Mouse (Mus musculus): Measurements from ENCODE around the gene Tmtc1.

Tmtc1 gene

GRCm38 (mm10) chr6:148436441-148437001, 7.7 kb downstream of the Tmtc1 start:
- in situ Hi-C loops (cut with MseI, MboI) = loop anchor here in 1 of 2 experiments (25.0 kb wide), 1 partner anchor 251 kb away; no protein-coding TSS in a partner anchor

DNA sequence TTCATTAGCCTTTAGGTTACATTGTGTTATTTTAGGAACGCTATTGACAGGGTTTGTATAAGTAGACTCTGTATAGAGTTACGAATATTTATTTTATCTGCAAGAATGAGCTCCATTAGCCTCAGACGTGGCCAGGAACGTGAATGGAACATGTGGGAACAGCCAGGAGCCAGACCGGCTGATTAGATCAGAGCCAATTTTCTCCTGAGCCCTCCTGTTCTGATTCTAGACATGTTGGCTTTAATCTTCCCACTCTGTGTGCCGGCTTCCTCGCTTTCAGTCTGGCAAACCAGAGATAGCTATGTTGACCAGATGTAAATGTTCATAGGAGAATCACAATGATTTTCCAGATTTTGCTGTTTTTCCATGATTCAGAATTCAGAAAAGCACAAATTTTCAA, 22.6 kb downstream of the Tmtc1 start:
- in situ Hi-C loops (cut with MseI, MboI) = no loop called here

DNA sequence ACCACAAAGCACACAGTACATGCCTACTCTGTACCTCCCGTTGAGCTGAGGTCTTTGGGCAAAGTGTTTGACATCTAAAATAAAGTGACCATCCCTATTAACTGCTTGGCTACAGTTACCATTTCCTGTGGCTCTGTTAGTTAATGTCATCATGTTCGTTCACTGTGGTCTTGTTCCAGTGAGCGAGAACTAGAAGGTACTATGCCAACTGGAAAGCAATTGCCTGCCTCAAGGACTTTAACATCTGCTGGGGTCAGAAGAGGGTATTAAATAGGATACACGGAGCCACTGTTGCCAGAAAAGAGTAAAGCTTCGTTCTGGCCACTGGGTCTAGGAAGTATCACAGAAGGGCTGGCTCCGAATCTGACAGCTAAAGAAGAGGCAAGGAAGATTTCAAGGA, 23.8 kb downstream of the Tmtc1 start:
- in situ Hi-C loops (cut with MseI, MboI) = no loop called here

DNA sequence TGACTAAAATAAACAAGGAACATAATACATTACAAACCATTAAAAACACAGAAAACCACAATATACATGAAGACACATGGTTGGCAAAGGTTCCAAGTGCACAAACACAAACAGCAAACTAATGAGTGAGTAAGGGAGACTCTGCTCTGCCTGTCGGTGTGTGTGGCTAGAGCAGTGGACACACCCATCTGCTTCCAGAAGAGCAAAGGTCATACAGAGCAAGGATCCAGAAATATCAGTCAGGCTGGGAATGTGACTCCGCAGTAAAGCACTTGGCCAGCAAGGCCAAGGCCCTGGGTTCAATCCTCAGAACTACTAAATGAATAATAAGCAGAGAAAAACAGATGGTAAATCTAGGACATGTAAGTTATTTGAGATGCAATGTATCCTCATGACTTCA, 27.6 kb downstream of the Tmtc1 start:
- in situ Hi-C loops (cut with MseI, MboI) = no loop called here

- in situ Hi-C loops (cut with MseI, MboI) = no loop called here
Measured at GRCm38 (mm10) chr6:148413638-148414037, 30.6 kb downstream of the Tmtc1 start.

DNA sequence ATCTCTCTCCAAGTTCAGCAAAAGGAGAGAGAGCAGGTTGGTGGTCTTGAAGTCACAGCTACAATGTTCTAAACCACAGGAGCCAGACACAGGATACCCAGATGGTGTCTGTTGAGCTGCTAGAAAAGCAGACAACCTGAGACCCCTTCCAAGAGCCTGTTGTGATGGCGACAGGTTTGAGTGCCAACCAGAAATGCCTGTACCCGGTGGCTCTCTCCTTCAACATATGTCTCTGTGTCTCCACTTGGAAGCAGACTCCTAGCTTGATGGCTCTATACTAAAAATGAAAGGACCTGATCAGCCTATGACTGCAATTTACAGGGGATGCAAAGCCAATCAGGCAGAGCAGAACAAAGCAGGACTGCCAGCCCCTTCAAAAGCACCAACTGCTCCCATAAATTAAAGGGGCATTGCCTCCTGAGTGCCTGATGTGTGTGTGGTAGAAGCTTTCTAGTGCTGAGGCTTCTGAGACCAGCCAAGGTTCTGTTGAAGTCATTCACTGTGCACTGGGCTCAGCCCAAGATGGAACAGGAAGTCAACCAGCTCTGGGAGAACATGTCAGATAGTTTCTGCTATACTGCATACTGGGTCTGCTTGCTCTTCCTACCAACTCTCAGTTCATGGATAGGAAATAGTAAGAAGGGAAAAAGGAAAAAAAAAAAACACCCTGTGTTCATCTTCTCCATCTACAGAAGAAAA, 37.2 kb downstream of the Tmtc1 start:
- in situ Hi-C loops (cut with MseI, MboI) = no loop called here

DNA sequence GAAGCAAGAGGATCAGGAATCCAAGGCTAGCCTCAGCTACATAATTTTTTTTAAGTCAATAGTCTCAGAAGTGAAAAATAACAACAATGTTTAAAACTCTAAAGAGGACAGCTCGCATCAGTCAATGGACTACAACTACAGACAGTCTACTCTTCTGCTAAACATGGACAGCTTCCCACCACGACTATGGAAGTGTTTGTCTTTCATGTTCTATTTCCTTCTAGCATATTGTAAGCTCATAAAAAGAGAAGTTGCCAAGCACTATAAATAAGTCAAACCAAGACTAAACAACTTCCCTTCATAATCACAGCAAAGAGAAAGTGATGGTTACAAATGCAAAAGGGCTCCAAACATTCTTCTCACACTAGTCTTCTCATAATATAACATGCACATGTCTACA, 38.6 kb downstream of the Tmtc1 start:
- in situ Hi-C loops (cut with MseI, MboI) = no loop called here

DNA sequence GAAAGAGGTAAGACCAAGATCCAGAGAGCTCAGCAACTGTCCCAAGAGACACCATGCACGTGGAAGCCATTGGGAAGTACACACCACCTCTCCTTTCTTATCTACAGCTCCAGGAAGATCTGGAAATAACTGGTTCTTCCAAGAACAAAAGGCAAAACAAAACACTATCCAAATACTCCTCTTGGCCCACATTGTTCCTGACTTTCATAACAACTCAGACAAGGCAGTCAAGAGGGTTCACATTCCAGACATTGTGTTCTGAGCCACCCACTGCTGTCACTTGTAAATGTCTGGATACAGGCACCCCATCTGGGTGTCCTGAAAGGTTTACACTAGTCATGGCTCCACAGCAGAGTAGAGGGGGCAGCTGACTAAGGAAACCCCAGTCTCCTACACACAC, 39.7 kb downstream of the Tmtc1 start:
- in situ Hi-C loops (cut with MseI, MboI) = no loop called here

GRCm38 (mm10) chr6:148403761-148404160, 40.4 kb downstream of the Tmtc1 start:
- in situ Hi-C loops (cut with MseI, MboI) = no loop called here

DNA sequence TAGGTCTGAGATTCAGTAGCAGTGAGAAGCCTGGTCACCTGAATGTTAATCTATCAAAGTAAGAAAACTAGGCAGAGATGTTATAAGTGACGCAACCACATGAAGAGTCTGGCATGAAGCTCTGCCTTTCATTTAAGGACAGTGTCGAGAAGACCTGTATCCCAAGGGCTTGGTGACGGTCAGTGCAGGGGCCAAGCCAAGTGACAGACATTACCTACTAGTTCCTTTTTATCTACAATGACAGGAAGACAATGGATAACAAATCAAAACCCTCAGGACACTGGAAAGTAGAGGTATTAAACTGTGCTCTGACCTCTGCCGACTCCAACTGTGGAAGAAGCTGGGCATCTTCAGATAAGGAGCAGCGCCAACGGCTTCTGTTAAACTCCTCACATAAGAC, 43.2 kb downstream of the Tmtc1 start:
- in situ Hi-C loops (cut with MseI, MboI) = no loop called here

- in situ Hi-C loops (cut with MseI, MboI) = loop anchor here (25.0 kb wide), 1 partner anchor 513 kb away; no protein-coding TSS in a partner anchor
Measured at GRCm38 (mm10) chr6:148399541-148399940, 44.6 kb downstream of the Tmtc1 start.

DNA sequence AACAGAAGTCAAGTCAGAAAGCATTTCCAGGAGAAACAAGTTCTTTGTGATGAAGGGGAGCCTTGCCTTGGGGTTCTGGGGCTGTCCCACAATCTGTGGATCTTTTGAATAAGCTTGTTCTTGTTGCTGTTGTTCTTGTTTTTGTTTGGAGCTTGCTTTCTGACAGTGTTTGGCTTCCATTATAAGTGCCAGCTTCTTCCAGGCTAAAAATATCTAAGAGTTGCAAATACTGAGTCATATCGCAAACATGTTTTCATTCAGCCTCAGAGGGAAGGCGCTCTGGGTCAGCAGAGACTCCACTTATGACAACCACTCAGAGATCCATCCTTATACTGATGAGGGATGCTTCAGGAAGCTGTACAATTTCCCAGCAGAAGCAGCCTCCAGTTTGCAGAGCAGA, 45.3 kb downstream of the Tmtc1 start:
- in situ Hi-C loops (cut with MseI, MboI) = loop anchor here (25.0 kb wide), 1 partner anchor 513 kb away; no protein-coding TSS in a partner anchor

DNA sequence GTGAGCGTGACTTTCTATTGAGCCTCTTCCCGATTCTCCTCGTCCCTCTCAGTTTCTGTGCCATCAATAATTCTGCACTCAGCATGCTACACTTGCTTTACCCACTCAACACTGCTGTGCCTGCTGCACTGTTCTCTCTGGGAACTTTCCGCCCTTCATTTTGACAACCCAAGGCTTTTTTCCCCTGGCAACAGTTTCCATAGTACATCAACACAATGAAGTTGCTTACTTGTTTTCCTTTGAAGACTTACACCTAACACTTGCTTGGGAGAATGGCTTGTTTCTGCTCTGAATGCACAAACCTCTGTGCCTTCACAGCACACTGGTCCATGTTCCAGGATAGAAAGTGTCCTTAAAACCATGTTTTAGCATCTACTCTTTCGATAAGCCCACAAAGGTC, 46.9 kb downstream of the Tmtc1 start:
- in situ Hi-C loops (cut with MseI, MboI) = loop anchor here (25.0 kb wide), 1 partner anchor 515 kb away; no protein-coding TSS in a partner anchor

DNA sequence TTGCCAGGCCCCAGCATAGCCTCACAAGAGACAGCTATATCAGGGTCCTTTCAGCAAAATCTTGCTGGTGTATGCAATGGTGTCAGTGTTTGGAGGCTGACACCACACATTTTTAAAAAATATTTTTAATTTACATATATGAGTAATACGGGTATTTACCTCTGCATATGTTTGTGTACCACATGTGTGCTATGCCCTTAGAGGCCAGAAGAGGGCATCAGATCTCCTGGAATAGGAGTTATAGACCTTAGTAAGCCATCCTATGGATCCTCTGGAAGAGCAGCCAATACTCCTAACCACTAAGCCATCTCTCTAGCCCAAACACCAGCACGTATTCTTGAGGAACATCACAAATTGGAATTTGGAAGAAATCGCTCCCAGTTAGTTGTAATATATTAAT, 48.9 kb downstream of the Tmtc1 start:
- in situ Hi-C loops (cut with MseI, MboI) = loop anchor here (25.0 kb wide), 1 partner anchor 517 kb away; no protein-coding TSS in a partner anchor

GRCm38 (mm10) chr6:148394294-148394693, 49.9 kb downstream of the Tmtc1 start:
- in situ Hi-C loops (cut with MseI, MboI) = loop anchor here (25.0 kb wide), 1 partner anchor 518 kb away; no protein-coding TSS in a partner anchor

DNA sequence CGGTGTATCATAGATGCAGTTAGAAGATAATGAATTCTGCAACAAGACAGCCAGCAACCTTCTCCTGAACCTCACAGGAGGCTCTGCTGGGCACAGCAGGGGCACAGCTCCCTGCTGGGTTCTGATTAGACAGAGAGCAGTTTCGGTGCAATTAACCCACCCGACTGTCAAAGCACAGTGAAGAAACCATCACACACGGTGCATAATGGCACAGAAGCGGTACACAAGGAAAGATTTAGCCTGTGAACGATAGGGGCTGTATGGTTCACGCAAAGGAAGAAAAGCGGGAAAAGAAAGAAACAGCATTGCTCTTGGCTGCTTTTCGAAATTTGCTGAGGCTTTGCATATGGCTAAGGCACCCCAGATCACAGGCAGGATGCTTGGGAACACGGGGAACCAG, 52.0 kb downstream of the Tmtc1 start:
- in situ Hi-C loops (cut with MseI, MboI) = loop anchor here (25.0 kb wide), 1 partner anchor 520 kb away; no protein-coding TSS in a partner anchor

DNA sequence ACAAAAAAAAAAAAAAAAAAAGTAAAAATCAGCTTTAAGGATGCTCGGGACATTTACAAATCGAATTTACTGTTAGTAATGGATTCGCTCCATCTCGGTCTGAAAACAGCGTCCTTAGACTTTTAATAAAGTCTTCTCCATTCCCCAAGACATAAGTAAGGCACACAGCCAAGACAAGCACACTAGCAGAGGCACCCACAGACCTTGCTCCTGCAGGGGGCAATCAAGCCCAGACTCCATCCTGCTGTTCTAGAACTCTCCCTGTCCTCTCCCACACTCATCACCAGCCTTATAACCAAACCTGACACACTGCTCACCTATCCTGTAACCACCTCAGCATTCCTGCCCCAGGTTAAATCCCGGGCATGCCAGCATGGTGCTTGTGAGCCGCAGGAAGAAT, 52.9 kb downstream of the Tmtc1 start:
- in situ Hi-C loops (cut with MseI, MboI) = loop anchor here (25.0 kb wide), 1 partner anchor 521 kb away; no protein-coding TSS in a partner anchor

GRCm38 (mm10) chr6:148390630-148391276, 53.4 kb downstream of the Tmtc1 start:
- in situ Hi-C loops (cut with MseI, MboI) = loop anchor here (25.0 kb wide), 1 partner anchor 522 kb away; no protein-coding TSS in a partner anchor

GRCm38 (mm10) chr6:148387990-148388389, 56.2 kb downstream of the Tmtc1 start:
- in situ Hi-C loops (cut with MseI, MboI) = loop anchor here (25.0 kb wide), 1 partner anchor 524 kb away; no protein-coding TSS in a partner anchor

DNA sequence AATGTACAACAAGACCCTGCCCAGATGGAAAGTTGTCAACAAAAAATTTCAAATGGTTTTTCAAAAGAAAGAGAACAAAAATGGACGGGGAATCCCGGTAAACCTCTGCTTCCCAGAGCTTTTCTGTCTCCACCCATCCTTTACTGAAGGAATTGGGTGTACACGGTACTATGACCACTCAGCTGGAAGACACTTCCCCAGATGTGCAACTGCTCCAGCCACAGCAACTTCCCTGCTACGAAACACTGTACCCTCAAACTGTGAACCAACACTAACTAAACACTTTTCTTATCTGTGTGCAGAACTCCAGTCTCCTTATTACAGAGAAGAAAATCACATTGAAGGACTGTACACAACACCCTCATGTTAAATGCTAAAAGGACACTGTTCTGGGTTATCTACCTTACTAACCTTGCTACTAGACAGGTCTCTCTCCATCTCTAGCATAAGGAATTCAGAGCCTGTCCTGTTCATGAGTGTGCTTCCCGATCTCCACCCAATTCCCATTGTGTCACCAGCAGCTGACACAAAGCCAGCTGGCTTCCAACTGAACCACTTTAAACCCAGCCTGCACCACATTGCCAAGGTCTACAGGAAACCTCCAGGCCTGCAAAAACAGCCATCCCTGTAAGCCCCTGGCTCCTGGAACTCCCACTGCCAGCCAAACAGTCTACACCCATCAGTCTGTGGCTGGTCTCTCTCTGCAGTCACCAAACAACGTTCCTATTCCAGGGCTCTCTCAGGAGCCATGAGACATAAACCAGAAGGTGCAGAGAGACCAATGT, 59.9 kb downstream of the Tmtc1 start:
- in situ Hi-C loops (cut with MseI, MboI) = loop anchor here (25.0 kb wide), 1 partner anchor 528 kb away; no protein-coding TSS in a partner anchor

- in situ Hi-C loops (cut with MseI, MboI) = loop anchor here (25.0 kb wide), 1 partner anchor 531 kb away; no protein-coding TSS in a partner anchor
Measured at GRCm38 (mm10) chr6:148381163-148381782, 62.9 kb downstream of the Tmtc1 start.
